Mouse (Mus musculus): ENCODE results near the gene Dpp8. TPM values are rescaled to one million over a fixed set of nuclear protein-coding genes. Genes with fewer than 3 reads are reported as not detected.

Gene Dpp8
- polyA plus RNA-seq, 1 experiment from 2014 or later: 38.3 TPM

GRCm38 (mm10) chr9:65015461-65016222, 16.6 kb upstream of the Dpp8 start:
- H3K4me1 ChIP-seq: peaks cover 20% of the 10 kb centered on the region
- H3K9me3 ChIP-seq: no peaks in the 10 kb centered on the region
- ATAC-seq (ENCODE audit: insufficient number of reproducible peaks, low FRiP score, low TSS enrichment, low read depth): no peak
- H3K27me3 ChIP-seq: no peaks in the 10 kb centered on the region
- 79% methylated on average over 7 of the region's 7 CpGs for WGBS
- H3K9ac ChIP-seq: no peak overlapping the region
- no peaks in the 10 kb centered on the region for H3K36me3 ChIP-seq
- H3K4me3 ChIP-seq: no peak overlapping the region
- H3K4me2 ChIP-seq: no peak overlapping the region
- H3K27ac ChIP-seq: no peak overlapping the region

GRCm38 (mm10) chr9:65016241-65016977, 15.8 kb upstream of the Dpp8 start:
- Histone ChIP-seq H3K4me2 (no peak overlapping the region), H3K9ac (no peak overlapping the region)
- WGBS: 83% methylated on average over 4 of the region's 4 CpGs

GRCm38 (mm10) chr9:65016978-65017827, 15.0 kb upstream of the Dpp8 start:
- WGBS: 84% methylated on average over 16 of the region's 16 CpGs
- H3K36me3 ChIP-seq: no peaks in the 10 kb centered on the region
- ATAC-seq (ENCODE audit: insufficient number of reproducible peaks, low FRiP score, low TSS enrichment, low read depth): no peak

More at GRCm38 (mm10) chr9:65016241-65016977, 15.8 kb upstream of the Dpp8 start:
- no peaks in the 10 kb centered on the region for H3K36me3 ChIP-seq
- H3K4me1 ChIP-seq: peaks cover 21% of the 10 kb centered on the region
- H3K27me3 ChIP-seq: no peaks in the 10 kb centered on the region
- ATAC-seq (ENCODE audit: insufficient number of reproducible peaks, low FRiP score, low TSS enrichment, low read depth): no peak
- no peaks in the 10 kb centered on the region for H3K9me3 ChIP-seq
- H3K4me3 ChIP-seq: no peak overlapping the region
- no peak overlapping the region for H3K27ac ChIP-seq

GRCm38 (mm10) chr9:65017896-65018295, 14.3 kb upstream of the Dpp8 start:
- Histone ChIP-seq H3K4me1 (peaks cover 25% of the 10 kb centered on the region), H3K4me2 (no peak overlapping the region), H3K9me3 (no peaks in the 10 kb centered on the region), H3K36me3 (no peaks in the 10 kb centered on the region), H3K4me3 (no peak overlapping the region), H3K27me3 (no peaks in the 10 kb centered on the region), H3K27ac (no peak overlapping the region), H3K9ac (no peak overlapping the region)
- 87% methylated on average over 4 of the region's 4 CpGs for WGBS
- no peak for ATAC-seq (ENCODE audit: insufficient number of reproducible peaks, low FRiP score, low TSS enrichment, low read depth)

More at GRCm38 (mm10) chr9:65016978-65017827, 15.0 kb upstream of the Dpp8 start:
- H3K9ac ChIP-seq: no peak overlapping the region
- H3K4me3 ChIP-seq: no peak overlapping the region
- no peaks in the 10 kb centered on the region for H3K27me3 ChIP-seq
- no peak overlapping the region for H3K4me2 ChIP-seq
- no peaks in the 10 kb centered on the region for H3K9me3 ChIP-seq
- no peak overlapping the region for H3K27ac ChIP-seq
- H3K4me1 ChIP-seq: peaks cover 25% of the 10 kb centered on the region

GRCm38 (mm10) chr9:65018588-65019121, 13.6 kb upstream of the Dpp8 start:
- Histone ChIP-seq H3K4me1 (peaks cover 25% of the 10 kb centered on the region), H3K36me3 (no peaks in the 10 kb centered on the region), H3K27me3 (no peaks in the 10 kb centered on the region), H3K4me2 (no peak overlapping the region), H3K9me3 (no peaks in the 10 kb centered on the region), H3K4me3 (no peak overlapping the region), H3K9ac (no peak overlapping the region), H3K27ac (no peak overlapping the region)
- 67% methylated on average over 3 of the region's 3 CpGs for WGBS
- no peak for ATAC-seq (ENCODE audit: insufficient number of reproducible peaks, low FRiP score, low TSS enrichment, low read depth)

- Histone ChIP-seq H3K9ac (no peak overlapping the region), H3K4me2 (no peak overlapping the region)
- WGBS: 49% methylated on average over 3 of the region's 3 CpGs
Measured at GRCm38 (mm10) chr9:65019146-65019545, 13.1 kb upstream of the Dpp8 start.

GRCm38 (mm10) chr9:65020128-65020527, 12.1 kb upstream of the Dpp8 start:
- peak overlapping the region; percentile 82 for H3K4me2 ChIP-seq
- 66% methylated on average over 4 of the region's 4 CpGs for WGBS
- H3K9ac ChIP-seq: no peak overlapping the region
- no peaks in the 10 kb centered on the region for H3K9me3 ChIP-seq
- no peak for ATAC-seq (ENCODE audit: insufficient number of reproducible peaks, low FRiP score, low TSS enrichment, low read depth)
- peaks cover 25% of the 10 kb centered on the region for H3K4me1 ChIP-seq
- H3K4me3 ChIP-seq: peak overlapping the region; percentile 96; the same call in 1 of the 2 replicates
- H3K27ac ChIP-seq: no peak overlapping the region
- H3K27me3 ChIP-seq: no peaks in the 10 kb centered on the region
- H3K36me3 ChIP-seq: no peaks in the 10 kb centered on the region

More at GRCm38 (mm10) chr9:65019146-65019545, 13.1 kb upstream of the Dpp8 start:
- Histone ChIP-seq H3K4me1 (peaks cover 25% of the 10 kb centered on the region), H3K36me3 (no peaks in the 10 kb centered on the region), H3K9me3 (no peaks in the 10 kb centered on the region), H3K27ac (no peak overlapping the region), H3K27me3 (no peaks in the 10 kb centered on the region), H3K4me3 (no peak overlapping the region)
- no peak for ATAC-seq (ENCODE audit: insufficient number of reproducible peaks, low FRiP score, low TSS enrichment, low read depth)

GRCm38 (mm10) chr9:65020991-65021886, 11.0 kb upstream of the Dpp8 start, which contains the start of gene Hacd3:
Gene Hacd3, minus strand, starts transcription at chr9:65021693.
- Histone ChIP-seq H3K9me3 (no peaks in the 10 kb centered on the region), H3K9ac (peak within 1 kb of the TSS; percentile 91), H3K27ac (peak within 1 kb of the TSS; percentile 86), H3K4me2 (peak within 1 kb of the TSS; percentile 82), H3K36me3 (no peaks in the 10 kb centered on the region), H3K4me1 (peaks cover 25% of the 10 kb centered on the region), H3K4me3 (peak within 1 kb of the TSS; percentile 96), H3K27me3 (no peaks in the 10 kb centered on the region)
- peak; percentile 91 for ATAC-seq (ENCODE audit: insufficient number of reproducible peaks, low FRiP score, low TSS enrichment, low read depth)
- WGBS: under 1% methylated on average over 75 of the region's 81 CpGs

GRCm38 (mm10) chr9:65021887-65022579, 10.2 kb upstream of the Dpp8 start:
- Histone ChIP-seq H3K4me3 (peak overlapping the region; percentile 96), H3K9ac (peak overlapping the region; percentile 91), H3K4me1 (peaks cover 21% of the 10 kb centered on the region), H3K4me2 (peak overlapping the region; percentile 82), H3K27ac (peak overlapping the region; percentile 86), H3K36me3 (no peaks in the 10 kb centered on the region), H3K27me3 (no peaks in the 10 kb centered on the region), H3K9me3 (no peaks in the 10 kb centered on the region)
- no peak for ATAC-seq (ENCODE audit: insufficient number of reproducible peaks, low FRiP score, low TSS enrichment, low read depth)
- WGBS: 21% methylated on average over 9 of the region's 9 CpGs

GRCm38 (mm10) chr9:65022580-65023135, 9.6 kb upstream of the Dpp8 start:
- Histone ChIP-seq H3K4me3 (no peak overlapping the region), H3K4me2 (no peak overlapping the region)
- WGBS: 80% methylated on average over 4 of the region's 4 CpGs

More at GRCm38 (mm10) chr9:65022580-65023135, 9.6 kb upstream of the Dpp8 start:
- H3K27me3 ChIP-seq: no peaks in the 10 kb centered on the region
- H3K27ac ChIP-seq: no peak overlapping the region
- H3K9me3 ChIP-seq: no peaks in the 10 kb centered on the region
- no peak overlapping the region for H3K9ac ChIP-seq
- no peaks in the 10 kb centered on the region for H3K36me3 ChIP-seq
- no peak for ATAC-seq (ENCODE audit: insufficient number of reproducible peaks, low FRiP score, low TSS enrichment, low read depth)
- peaks cover 20% of the 10 kb centered on the region for H3K4me1 ChIP-seq

All from limb, embryonic 15.5 days (tissue).